Mouse (Mus musculus): ENCODE measurements around the gene Gm20388.

DNA sequence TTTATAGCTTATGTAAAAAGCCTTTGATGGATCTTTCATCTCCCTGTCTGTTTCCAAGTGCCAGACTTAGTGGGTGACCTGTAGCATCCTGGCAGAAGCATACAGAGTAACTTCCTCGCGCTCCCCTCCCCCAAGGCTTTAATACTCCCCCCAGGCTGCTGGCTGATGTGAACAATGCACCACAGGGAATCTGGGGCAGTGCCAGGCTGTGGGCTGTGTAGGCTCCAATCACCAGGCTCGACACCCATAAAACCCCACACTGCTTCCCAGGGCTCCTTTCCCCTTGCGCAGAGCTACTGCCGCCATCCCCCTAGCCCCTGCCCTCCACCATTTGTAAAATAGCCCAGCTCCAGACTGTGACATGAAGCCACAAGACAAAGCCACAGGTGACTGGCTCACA, 257.2 kb downstream of the Gm20388 start:
- TF ChIP-seq CTCF (IDR thresholded peaks at IDR 0.05; ENCODE audit: low read depth) (no peak), EP300 (IDR thresholded peaks at IDR 0.05; ENCODE audit: low read depth) (no peak)
